Mouse (Mus musculus): ENCODE measurements around the gene Zfp423. TPM values are rescaled to one million over a fixed set of nuclear protein-coding genes. Genes with fewer than 3 reads are reported as not detected.

The Zfp423 gene
- polyA plus RNA-seq, 1 experiment from 2014 or later: 5.0 TPM

DNA sequence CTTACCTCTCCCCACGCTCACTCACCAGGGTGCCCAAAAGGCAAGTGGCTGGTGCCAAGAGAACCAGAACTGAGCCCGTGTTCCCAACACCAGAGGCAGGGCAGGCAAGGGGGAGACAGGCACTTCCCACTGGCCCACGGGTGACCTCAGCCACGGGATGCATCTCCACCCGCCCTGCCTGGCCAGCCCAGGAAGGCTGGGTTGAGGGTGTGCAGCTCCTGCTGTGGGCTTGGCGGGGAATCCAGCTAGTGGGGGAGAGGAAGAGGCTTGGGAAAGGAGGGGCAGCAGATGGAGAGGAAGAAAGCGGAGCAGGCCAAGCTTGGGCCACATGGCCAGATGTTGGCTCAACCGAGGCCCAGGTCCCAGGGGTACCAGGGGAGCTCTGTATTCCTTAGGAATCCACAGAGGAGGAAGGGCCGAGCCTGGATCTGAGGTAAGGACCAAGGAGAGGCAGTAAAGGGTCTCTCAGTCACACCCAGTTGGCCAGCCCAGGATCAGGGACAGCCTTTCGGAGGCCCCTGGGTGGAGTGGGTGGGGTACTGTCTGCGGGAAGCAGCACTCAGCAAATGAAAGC, 155.0 kb downstream of the Zfp423 start:
- H3K4me1 ChIP-seq (replicated peaks): peaks cover 13% of the 10 kb centered on the region
- peak overlapping the region; percentile 17; the same call in 1 of the 2 replicates for H3K4me2 ChIP-seq (replicated peaks)
- no peaks in the 10 kb centered on the region for H3K36me3 ChIP-seq
- peak overlapping the region; percentile 51 for H3K27ac ChIP-seq
- no peak overlapping the region for H3K9ac ChIP-seq
- no peaks in the 10 kb centered on the region for H3K9me3 ChIP-seq
- no peaks in the 10 kb centered on the region for H3K27me3 ChIP-seq (replicated peaks)
- no peak overlapping the region for H3K4me3 ChIP-seq (replicated peaks)
- peak; percentile 75 for ATAC-seq
- 30% methylated on average over 11 of the region's 11 CpGs for WGBS

DNA sequence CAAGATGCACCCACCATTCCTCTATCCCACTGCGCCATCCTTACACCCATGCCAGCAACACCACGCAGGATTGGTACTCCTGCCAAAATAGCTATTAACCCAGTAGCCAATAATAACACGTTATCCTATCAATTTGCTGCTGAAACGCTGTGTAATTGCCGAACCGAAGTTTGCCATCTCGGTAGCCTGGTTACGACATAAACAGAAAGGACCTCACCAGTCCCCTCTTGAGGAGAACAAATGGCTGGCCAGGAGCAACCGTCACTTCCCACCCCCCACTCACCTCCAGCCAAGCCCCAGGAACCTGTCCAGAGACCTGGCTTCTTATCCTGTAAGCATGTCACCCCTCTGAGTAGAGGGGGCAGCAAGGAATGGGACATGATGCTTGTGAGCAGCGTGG, 156.0 kb downstream of the Zfp423 start:
- no peak overlapping the region for H3K4me3 ChIP-seq (replicated peaks)
- 62% methylated on average over 10 of the region's 10 CpGs for WGBS
- H3K4me2 ChIP-seq (replicated peaks): no peak overlapping the region
- no peak overlapping the region for H3K27ac ChIP-seq
- H3K9me3 ChIP-seq: no peaks in the 10 kb centered on the region
- H3K36me3 ChIP-seq: no peaks in the 10 kb centered on the region
- peaks cover 13% of the 10 kb centered on the region for H3K4me1 ChIP-seq (replicated peaks)
- ATAC-seq: no peak
- H3K9ac ChIP-seq: no peak overlapping the region
- H3K27me3 ChIP-seq (replicated peaks): no peaks in the 10 kb centered on the region

DNA sequence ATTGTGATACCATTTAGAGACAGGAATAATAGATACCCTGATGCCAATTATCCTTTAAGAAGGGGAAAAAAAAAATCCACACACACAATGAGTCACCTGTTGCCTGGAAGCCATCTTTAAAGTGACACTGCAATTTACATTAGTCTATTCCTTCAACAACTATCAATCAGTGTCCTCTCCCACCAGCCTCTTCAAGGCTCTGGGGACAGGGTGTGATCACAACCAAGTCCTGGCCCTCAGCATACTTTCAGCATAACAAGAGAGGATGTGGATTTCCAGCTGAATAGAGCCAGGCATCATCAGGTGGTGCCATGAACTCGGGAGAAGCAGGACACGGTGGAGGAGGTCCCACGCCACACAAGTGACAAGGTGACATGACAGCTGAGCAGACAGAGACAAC, 156.8 kb downstream of the Zfp423 start:
- 70% methylated on average over 3 of the region's 3 CpGs for WGBS
- Histone ChIP-seq H3K27ac (no peak overlapping the region), H3K4me2 (replicated peaks) (no peak overlapping the region), H3K4me1 (replicated peaks) (peaks cover 13% of the 10 kb centered on the region), H3K36me3 (no peaks in the 10 kb centered on the region), H3K4me3 (replicated peaks) (no peak overlapping the region), H3K9ac (no peak overlapping the region), H3K27me3 (replicated peaks) (no peaks in the 10 kb centered on the region), H3K9me3 (no peaks in the 10 kb centered on the region)
- ATAC-seq: no peak

DNA sequence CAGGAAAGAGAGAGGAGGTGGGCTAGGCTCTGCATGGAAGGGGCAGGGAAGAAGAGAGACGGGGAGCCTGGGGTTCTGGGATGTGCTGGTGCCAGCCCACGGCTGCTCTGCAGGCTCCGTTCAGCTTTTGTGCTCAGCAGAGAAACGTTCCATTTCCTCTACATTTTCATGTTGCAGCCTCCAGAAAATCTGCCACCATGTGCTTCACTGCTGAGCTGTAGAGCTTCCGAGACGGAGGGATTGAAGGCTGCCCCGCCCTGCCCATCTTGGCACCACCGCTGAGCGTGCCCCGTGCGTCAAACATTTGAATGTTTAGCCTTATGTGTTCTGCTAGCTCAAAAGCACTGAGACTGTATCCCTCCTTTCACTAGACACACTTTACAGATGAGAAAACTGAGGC, 159.3 kb downstream of the Zfp423 start:
- H3K27me3 ChIP-seq (replicated peaks): no peaks in the 10 kb centered on the region
- no peaks in the 10 kb centered on the region for H3K9me3 ChIP-seq
- H3K4me1 ChIP-seq (replicated peaks): peaks cover 11% of the 10 kb centered on the region
- no peak overlapping the region for H3K4me3 ChIP-seq (replicated peaks)
- H3K4me2 ChIP-seq (replicated peaks): no peak overlapping the region
- ATAC-seq: no peak
- H3K27ac ChIP-seq: no peak overlapping the region
- no peak overlapping the region for H3K9ac ChIP-seq
- H3K36me3 ChIP-seq: no peaks in the 10 kb centered on the region
- WGBS: 83% methylated on average over 11 of the region's 11 CpGs

DNA sequence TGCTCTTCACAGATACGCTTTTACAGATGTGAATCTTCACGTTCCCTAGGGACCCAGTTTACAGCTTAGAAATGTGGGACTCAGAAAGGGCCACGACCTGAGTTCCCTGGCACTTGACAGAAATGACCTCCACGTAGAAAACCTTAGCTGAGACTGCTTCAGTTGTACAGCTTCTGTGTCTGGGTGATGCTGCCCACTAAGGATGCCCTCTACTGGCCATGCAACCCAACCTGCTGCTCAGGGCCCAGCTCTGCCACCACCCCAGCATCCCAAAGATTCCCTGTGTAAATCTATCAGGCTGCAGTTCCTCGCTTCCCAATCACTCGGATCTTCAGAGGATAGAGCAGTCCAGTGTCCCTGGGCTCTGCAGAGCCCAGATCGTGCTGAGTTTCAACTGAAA, 163.2 kb downstream of the Zfp423 start:
- H3K9me3 ChIP-seq: no peaks in the 10 kb centered on the region
- H3K36me3 ChIP-seq: no peaks in the 10 kb centered on the region
- no peak overlapping the region for H3K4me3 ChIP-seq (replicated peaks)
- WGBS: 68% methylated on average over 7 of the region's 7 CpGs
- no peak overlapping the region for H3K27ac ChIP-seq
- H3K9ac ChIP-seq: no peak overlapping the region
- H3K4me1 ChIP-seq (replicated peaks): no peaks in the 10 kb centered on the region
- ATAC-seq: peak; percentile 63; the same call in 1 of the 2 replicates
- no peak overlapping the region for H3K4me2 ChIP-seq (replicated peaks)
- H3K27me3 ChIP-seq (replicated peaks): no peaks in the 10 kb centered on the region

DNA sequence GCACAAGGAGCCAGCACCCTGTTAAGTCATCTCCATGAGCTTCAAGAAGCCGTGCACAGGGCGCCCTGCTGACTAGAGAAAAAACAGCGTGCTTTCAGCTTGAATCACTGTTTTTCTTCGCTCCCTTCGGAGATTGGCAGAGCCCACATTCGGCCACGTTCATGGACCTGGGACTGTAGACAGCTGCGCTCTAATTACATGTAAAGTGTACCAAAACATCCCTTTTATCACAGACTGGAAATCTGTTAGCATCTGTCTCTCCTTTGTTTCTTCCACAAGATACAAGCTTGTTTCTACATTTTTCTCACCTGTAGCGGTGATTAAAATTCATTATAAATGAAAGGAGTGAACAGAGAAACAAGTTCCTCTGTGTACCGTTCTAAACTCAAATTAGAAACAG, 164.8 kb downstream of the Zfp423 start:
- ATAC-seq: no peak
- H3K4me3 ChIP-seq (replicated peaks): no peak overlapping the region
- no peaks in the 10 kb centered on the region for H3K36me3 ChIP-seq
- H3K27me3 ChIP-seq (replicated peaks): no peaks in the 10 kb centered on the region
- H3K9ac ChIP-seq: no peak overlapping the region
- WGBS: 83% methylated on average over 10 of the region's 10 CpGs
- H3K9me3 ChIP-seq: no peaks in the 10 kb centered on the region
- H3K4me2 ChIP-seq (replicated peaks): no peak overlapping the region
- H3K4me1 ChIP-seq (replicated peaks): no peaks in the 10 kb centered on the region
- no peak overlapping the region for H3K27ac ChIP-seq

DNA sequence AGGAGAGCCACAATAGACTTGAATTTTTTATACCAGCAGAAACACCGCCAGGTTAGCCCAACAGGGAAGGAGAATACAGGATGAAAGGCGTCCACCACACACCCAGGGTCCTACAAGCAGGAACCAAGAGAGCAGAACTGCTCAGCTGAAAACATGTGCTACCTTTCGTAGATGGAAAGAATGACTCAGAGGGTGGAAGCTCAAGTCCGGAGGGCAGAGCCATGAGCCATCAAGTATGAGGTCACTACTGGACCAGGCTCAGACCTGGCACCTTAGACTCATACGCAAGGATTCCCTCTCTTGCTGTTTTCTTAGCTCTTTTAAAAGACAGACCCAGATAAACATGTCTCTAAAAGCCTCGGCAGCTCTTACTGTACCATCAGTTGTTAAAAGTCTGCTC, 168.3 kb downstream of the Zfp423 start:
- Histone ChIP-seq H3K4me2 (replicated peaks) (no peak overlapping the region), H3K27me3 (replicated peaks) (no peaks in the 10 kb centered on the region), H3K9ac (no peak overlapping the region), H3K27ac (no peak overlapping the region), H3K9me3 (no peaks in the 10 kb centered on the region), H3K4me1 (replicated peaks) (no peaks in the 10 kb centered on the region), H3K4me3 (replicated peaks) (no peak overlapping the region), H3K36me3 (no peaks in the 10 kb centered on the region)
- 82% methylated on average over 6 of the region's 6 CpGs for WGBS
- ATAC-seq: no peak

DNA sequence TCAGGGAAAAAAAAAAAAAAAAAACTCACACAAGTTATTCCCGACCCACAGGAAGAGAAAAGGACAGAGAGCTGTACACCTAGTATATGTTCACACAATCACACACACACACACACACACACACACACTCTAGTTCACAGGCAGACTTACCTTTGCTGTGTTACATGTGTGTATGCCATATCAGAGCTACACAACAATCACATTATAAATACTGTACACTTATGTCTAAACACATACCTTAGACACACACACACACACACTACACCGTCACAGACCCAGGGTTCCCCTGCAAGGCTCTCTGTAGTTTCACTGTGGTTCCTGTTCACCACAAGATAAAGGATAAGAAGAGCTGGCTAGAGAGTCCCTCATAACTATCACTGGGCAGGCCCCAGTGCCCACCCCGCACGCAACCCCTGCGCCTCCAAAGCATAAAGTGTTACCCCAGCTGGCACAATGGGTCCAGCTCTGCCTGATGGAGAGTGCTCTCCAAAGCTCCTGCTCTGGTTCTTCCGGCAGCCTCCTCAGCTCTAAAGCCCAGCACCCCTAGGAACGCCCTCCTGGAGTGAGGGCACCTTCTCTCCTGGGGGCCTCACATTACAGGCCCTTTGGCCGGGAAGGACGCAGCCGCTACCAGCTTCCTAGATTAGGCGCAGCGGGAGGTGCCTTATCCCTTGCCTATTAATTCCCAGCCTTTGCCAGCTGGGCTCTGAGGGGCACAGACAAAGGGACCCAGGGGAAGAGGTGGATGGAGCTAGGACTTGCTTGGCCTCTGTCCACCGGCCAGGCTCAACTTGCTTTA, 174.6 kb downstream of the Zfp423 start:
- H3K27ac ChIP-seq: no peak overlapping the region
- no peak for ATAC-seq
- no peak overlapping the region for H3K9ac ChIP-seq
- H3K4me3 ChIP-seq (replicated peaks): no peak overlapping the region
- no peak overlapping the region for H3K4me2 ChIP-seq (replicated peaks)
- H3K4me1 ChIP-seq (replicated peaks): peaks cover 7% of the 10 kb centered on the region; the same call in 1 of the 2 replicates
- no peaks in the 10 kb centered on the region for H3K36me3 ChIP-seq
- no peaks in the 10 kb centered on the region for H3K27me3 ChIP-seq (replicated peaks)
- no peaks in the 10 kb centered on the region for H3K9me3 ChIP-seq
- WGBS: 82% methylated on average over 13 of the region's 13 CpGs

DNA sequence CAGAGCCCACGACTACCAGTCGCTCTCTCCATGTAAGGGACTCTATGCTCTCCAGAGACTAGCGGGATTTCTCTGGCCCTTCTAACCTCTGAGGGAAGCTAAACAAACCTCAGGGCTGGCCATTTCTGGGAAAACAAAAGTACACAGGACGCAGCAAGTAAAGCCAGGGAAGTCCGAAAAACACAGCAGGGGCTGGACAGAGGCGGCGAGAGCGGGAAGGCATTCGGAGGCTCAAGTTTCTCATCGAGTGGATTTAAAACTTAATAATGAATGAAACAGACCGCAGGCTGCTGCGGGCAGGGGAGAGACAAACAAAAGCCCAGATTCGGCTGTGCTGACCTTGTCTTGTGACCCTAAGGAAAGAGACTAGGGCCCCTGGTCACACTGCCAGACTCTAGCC, 175.2 kb downstream of the Zfp423 start:
- WGBS: 29% methylated on average over 13 of the region's 13 CpGs
- Histone ChIP-seq H3K4me2 (replicated peaks) (no peak overlapping the region), H3K9ac (no peak overlapping the region), H3K4me1 (replicated peaks) (peaks cover 7% of the 10 kb centered on the region; the same call in 1 of the 2 replicates), H3K27ac (no peak overlapping the region), H3K9me3 (no peaks in the 10 kb centered on the region), H3K4me3 (replicated peaks) (no peak overlapping the region), H3K36me3 (no peaks in the 10 kb centered on the region), H3K27me3 (replicated peaks) (no peaks in the 10 kb centered on the region)
- ATAC-seq: no peak

DNA sequence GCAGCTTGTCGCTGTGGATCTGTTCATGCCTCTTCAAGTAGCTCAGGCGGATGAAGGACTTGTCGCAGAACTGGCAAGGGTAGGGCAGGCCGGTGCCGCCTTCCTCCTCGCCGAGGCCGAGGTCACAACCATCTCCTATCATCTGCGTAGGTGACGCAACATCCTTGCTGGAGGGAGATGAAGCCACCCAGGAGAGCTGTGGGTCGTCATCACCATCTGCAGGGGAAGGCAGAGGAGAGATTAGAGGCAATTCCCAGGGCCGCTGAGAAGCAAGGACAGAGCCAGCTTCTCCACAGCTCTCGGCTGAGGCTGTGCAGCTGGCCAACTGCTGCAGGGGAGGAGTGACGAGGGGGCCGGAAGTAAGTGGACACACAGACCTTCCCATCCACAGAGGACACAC, 176.2 kb downstream of the Zfp423 start:
- H3K4me2 ChIP-seq (replicated peaks): no peak overlapping the region
- 0 out of 2 replicates have a peak, but pooled peaks have one; percentile 31 for ATAC-seq
- WGBS: 77% methylated on average over 15 of the region's 15 CpGs

DNA sequence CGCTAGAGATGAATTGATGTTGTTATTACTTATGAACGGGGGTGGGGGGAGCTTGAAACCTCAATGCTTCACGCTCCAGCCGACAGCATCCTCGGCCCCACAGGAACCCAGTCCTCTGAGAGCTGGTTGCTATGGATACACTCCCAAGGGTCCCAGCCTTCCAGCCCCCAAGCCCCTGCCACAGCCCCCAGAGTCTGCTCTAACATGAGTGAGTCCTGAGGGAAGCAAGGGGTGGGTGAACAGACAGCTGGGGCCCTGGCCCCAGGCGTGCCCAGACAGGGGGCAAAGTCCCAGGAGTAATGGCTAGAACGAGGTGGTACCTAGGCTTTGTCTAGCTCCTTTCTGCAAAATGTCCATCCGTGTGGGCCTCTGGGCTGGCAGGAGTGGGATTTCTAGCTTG, 181.8 kb downstream of the Zfp423 start:
- Histone ChIP-seq H3K9ac (no peak overlapping the region), H3K4me2 (replicated peaks) (0 out of 2 replicates have a peak overlapping the region, but pooled peaks have one; percentile 1), H3K9me3 (no peaks in the 10 kb centered on the region), H3K4me1 (replicated peaks) (peaks cover 13% of the 10 kb centered on the region), H3K36me3 (no peaks in the 10 kb centered on the region), H3K27ac (no peak overlapping the region), H3K4me3 (replicated peaks) (no peak overlapping the region), H3K27me3 (replicated peaks) (no peaks in the 10 kb centered on the region)
- WGBS: 41% methylated on average over 8 of the region's 8 CpGs
- ATAC-seq: peak; percentile 68

More for the DNA sequence above, 176.2 kb downstream of the Zfp423 start:
- H3K27ac ChIP-seq: no peak overlapping the region
- H3K9me3 ChIP-seq: no peaks in the 10 kb centered on the region
- H3K36me3 ChIP-seq: no peaks in the 10 kb centered on the region
- H3K4me1 ChIP-seq (replicated peaks): peaks cover 9% of the 10 kb centered on the region; the same call in 1 of the 2 replicates
- H3K9ac ChIP-seq: no peak overlapping the region
- H3K4me3 ChIP-seq (replicated peaks): no peak overlapping the region
- no peaks in the 10 kb centered on the region for H3K27me3 ChIP-seq (replicated peaks)

DNA sequence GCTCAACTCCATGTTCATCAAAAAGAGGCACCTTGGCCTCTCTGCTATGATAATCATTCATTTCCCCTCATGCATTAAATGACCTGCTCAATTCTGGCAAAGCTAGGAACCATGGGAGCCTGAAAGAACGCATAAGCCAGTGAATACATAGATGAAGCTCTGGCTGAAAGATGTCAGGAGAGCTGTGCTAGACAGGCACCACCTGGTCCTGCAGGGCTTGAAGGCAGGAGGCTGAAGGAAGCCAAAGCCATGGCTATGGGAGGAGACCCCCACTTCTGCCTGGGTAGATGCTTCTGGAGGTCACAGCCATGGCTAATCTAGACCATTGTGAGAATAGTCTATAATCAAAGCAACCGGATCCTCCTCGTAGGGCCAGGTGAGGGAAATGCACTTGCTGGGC, 183.5 kb downstream of the Zfp423 start:
- peaks cover 13% of the 10 kb centered on the region for H3K4me1 ChIP-seq (replicated peaks)
- H3K4me3 ChIP-seq (replicated peaks): no peak overlapping the region
- H3K4me2 ChIP-seq (replicated peaks): no peak overlapping the region
- H3K9ac ChIP-seq: no peak overlapping the region
- ATAC-seq: no peak
- WGBS: 85% methylated on average over 3 of the region's 3 CpGs
- no peaks in the 10 kb centered on the region for H3K27me3 ChIP-seq (replicated peaks)
- H3K36me3 ChIP-seq: no peaks in the 10 kb centered on the region
- no peaks in the 10 kb centered on the region for H3K9me3 ChIP-seq
- H3K27ac ChIP-seq: no peak overlapping the region

DNA sequence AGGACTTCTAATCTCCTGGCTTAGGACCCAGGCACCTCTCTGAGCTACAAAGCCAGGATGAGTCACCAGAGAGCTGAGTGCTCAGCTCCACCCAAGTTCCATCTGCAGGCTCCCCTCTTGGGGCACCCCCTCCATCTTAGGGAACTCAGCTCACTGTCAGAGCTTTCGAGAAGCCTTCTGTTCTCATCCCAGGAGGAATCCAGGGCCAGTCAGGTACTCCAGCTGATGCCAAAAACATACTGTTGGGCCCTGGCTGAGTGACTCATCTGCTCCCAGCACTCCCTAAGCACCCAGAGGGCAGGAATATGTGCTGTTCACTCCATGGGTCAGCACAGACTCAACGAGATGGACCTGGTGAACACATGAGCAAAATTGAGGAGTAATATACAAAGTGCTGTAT, 184.4 kb downstream of the Zfp423 start:
- ATAC-seq: no peak
- H3K4me3 ChIP-seq (replicated peaks): no peak overlapping the region
- no peaks in the 10 kb centered on the region for H3K27me3 ChIP-seq (replicated peaks)
- H3K9ac ChIP-seq: no peak overlapping the region
- H3K4me2 ChIP-seq (replicated peaks): no peak overlapping the region
- peaks cover 13% of the 10 kb centered on the region for H3K4me1 ChIP-seq (replicated peaks)
- 78% methylated on average over 2 of the region's 2 CpGs for WGBS
- H3K36me3 ChIP-seq: no peaks in the 10 kb centered on the region
- H3K9me3 ChIP-seq: no peaks in the 10 kb centered on the region
- H3K27ac ChIP-seq: no peak overlapping the region

All from intestine, embryonic 15.5 days (tissue).